Mouse (Mus musculus) embryonic fibroblast, embryonic 13.5 days (primary cell): ENCODE data around the gene Ston2.

ENCODE experiments used
- CTCF ChIP-seq: IDR thresholded peaks from 2 replicates; pipeline ENCODE4 v1.5.1; 2011; ENCODE audit warnings: mild to moderate bottlenecking, control low read depth, low read length, moderate library complexity, borderline replicate concordance; ENCODE audit not compliant: insufficient read depth
- POLR2A ChIP-seq: IDR thresholded peaks from 2 replicates; pipeline ENCODE4 v1.6.1; 2011; ENCODE audit warnings: low read depth, mild to moderate bottlenecking, control low read depth, low read length, moderate library complexity

DNA sequence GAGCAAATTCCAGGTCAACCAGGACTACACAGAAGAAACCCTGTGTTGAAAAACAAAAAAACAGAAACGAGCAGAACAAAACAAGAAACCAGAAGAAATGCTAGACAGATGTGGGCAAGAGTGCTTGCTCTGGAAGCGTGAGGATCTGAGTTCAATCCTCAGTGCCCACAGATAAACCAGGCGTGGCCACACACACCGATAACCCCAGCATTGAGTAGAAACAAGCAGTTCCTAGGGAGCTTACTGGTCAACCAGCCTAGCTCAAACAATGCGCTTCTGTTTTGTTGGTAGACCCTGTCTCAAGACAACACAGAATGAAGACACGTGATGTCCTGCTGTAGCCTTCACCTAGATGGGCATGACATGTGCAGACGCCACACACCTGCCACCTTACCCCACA, 45.3 kb downstream of the Ston2 start:
- TF ChIP-seq CTCF (no peak), POLR2A (no peak)
